Mouse (Mus musculus) central nervous system, embryonic 14 days (tissue): ENCODE results near the gene Slitrk5. TPM values are rescaled to one million over a fixed set of nuclear protein-coding genes. Genes with fewer than 3 reads are reported as not detected.

Experiments
- polyA plus RNA-seq: library from polyadenylated mRNA; depleted of rRNA; stranded (reverse); fragments of >200 nt; gene quantifications from 2 replicates; pipeline ENCODE4 v1.2.3, GENCODE M21; 2012; rRNA removed

Gene Slitrk5
- 17.6 and 17.8 TPM in 2 replicates for polyA plus RNA-seq

DNA sequence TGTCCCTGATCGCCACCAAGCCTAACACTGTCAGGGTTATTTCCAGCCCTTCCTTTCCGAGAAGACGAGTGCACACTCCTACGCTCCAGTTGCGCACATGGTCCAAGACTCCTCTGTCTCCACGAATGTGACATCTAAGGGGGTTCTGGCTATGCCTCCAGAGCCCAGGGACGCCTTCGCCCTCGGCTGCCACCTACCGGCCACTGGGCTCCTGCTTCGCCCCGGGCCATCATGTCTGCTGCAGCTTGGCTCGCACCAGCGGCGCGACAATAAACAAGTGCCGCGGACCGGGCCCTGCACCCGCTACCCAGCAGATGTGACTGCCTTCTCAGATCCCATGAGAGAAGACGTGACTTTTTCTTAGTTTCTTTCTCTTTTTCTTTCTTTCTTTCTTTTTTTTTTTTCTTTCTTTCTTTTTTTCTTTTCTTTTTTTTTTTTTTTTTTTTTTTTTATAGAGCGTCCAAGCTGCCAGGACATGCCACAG, at the start of gene Slitrk5:
Gene Slitrk5, plus strand, starts transcription at position 434 of the 484 bp plus-strand sequence.

